Mouse (Mus musculus): ENCODE data around the gene Gm10570.

DNA sequence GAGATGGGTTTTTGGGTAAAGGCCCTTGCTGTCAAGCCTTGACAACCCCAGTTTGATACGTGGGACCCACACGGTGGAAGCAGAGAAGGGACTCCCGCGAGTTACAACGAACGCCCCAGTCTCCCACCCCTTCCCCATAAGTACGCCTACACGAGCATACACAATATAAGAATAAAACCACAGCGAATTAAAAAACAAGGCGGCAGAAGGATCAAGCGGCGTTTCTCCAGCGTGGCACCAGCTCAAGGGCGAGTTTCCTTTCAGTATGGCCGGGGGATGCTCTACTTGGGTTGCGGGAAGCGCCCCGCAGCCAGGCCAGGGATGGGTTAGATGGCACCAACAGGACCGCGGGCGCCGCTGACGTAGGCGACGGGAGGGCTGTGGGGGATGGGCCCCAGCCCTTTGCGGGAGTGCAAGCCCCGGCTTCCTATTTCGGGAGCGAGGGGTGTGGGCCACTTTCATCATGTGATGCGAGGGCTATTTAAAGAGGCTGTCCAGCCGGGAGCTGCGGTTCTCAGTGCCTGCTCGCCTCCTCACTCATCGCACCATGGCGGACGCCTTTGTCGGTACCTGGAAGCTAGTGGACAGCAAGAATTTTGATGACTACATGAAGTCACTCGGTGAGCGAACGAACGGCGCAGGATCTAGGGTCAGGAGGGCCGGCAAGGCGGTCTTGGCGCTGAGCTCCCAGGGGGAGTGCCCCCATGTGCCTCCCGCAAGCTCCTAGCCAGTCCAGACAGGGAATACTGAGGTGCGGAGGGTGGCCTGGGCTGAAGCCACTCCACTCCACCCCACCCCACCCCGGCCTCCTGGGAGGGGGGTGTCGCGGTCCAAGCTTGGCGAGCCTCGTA is at the start of gene Gm10570, which contains the start of gene Fabp3:
- TF ChIP-seq CTCF (IDR thresholded peaks at IDR 0.05; ENCODE audit: extremely low read depth, insufficient read length, insufficient replicate concordance, low read depth, low read length): no peak
- TF ChIP-seq POLR2A (IDR thresholded peaks at IDR 0.05; ENCODE audit: low read depth, low read length): no peak
